Mouse (Mus musculus) bone marrow macrophage, adult 2 months (primary cell): ENCODE data around the gene Farsa.

Source experiments
- CTCF ChIP-seq: IDR thresholded peaks from 2 replicates; pipeline ENCODE4 v1.5.1; 2012; ENCODE audit warnings: low read depth, mild to moderate bottlenecking, low read length, moderate library complexity
- POLR2A ChIP-seq: IDR thresholded peaks from 2 replicates; pipeline ENCODE4 v1.6.1; 2012; ENCODE audit warnings: mild to moderate bottlenecking, low read depth, low read length, borderline replicate concordance

DNA sequence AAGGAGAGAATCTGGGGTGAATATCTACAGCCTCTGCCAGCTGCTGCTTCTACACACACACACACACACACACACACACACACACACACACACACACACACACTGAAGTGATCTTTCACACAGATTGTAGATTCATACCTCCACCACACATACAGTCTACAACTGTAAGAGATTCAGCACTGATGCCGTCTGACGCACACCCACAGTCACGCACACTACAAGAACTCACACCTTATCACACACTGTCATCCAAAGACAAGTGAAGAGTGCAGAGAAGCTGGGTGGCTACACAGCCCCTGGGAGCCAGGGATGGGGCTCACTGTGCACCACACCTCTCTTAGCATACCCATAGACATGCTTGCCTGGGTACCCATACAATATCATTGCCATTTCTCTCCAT, 43.0 kb upstream of the Farsa start:
- TF ChIP-seq CTCF (no peak), POLR2A (no peak)
